Mouse (Mus musculus): ENCODE results near the gene Fbxw14.
"Not testable (repeated sequence)": the region's sequence is repeated elsewhere in the genome, so short reads cannot be mapped to it uniquely, and the experiment has no call there.

Fbxw14 gene

GRCm38 (mm10) chr9:109287576-109287975, at the start of gene Fbxw14:
Fbxw14 (minus strand) TSS chr9:109287676.
- not testable (repeated sequence) for DNase-seq

GRCm38 (mm10) chr9:109263041-109263440, 24.4 kb downstream of the Fbxw14 start:
- no peak for DNase-seq

DNA sequence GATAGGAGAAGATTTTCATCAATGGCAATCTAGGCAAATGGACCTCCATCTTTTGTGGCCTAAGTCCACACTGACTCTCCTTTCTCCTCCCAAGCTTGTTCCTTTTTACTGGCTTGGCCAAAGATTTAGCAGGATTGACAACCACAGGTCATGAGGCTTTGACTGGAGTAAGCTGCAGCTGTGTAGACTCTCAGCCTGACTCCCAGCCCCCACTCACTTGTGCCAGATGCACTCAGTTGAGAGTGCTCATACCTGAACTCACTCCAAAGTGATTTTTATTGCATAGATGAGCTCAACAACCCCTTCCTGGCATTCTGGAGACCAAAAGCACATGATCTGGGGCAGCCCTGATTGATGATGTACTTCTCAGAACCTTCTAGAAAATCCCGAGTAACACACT, 52.8 kb downstream of the Fbxw14 start, which contains the start of gene Fbxw20:
Gene Fbxw20 (minus strand): TSS at position 101 of the 400 bp plus-strand sequence.
- no peak for DNase-seq
